In genomic region chr14:101867071-101867733, GRCm38 (mm10) we compare ENCODE assay signal across 12 mouse cellular contexts.
A peak's percentile ranks its signal among the peaks of the same experiment; 100 is the strongest.
DNase-seq lines count a peak whose midpoint lies in the region; TF ChIP-seq lines count a peak whose summit lies in the region.
"Had no signal": no experiment of that assay in that cellular context is flagged by ENCODE, and none has a peak within 500 bp of the region (broad histone marks: within the 10 kb centered on the region; RNA-seq: fewer than 3 reads in every experiment).

No protein-coding gene starts in this region.

- intact Hi-C loops in heart, adult 2 months (cut with DNase I): loop anchor here (2.0 to 5.0 kb wide), 2 partner anchors 20 to 140 kb away; partner anchors contain the start of genes Gm9922 and Lmo7
- intact Hi-C loops in left cerebral cortex, postnatal 4 days (cut with DNase I): no loop called here

- H3K4me3 ChIP-seq in heart, adult 2 months: no peak overlapping the region
- no peak overlapping the region for H3K4me3 ChIP-seq in myocyte
- no peak overlapping the region for H3K4me3 ChIP-seq in lung, adult 2 months (replicated peaks; ENCODE audit: extremely low read depth, low read depth, low read length)
- H3K4me3 ChIP-seq: embryonic facial prominence, embryonic 12.5 days; hindbrain, embryonic 13.5 days had no signal

- peak overlapping the region; percentile 49 for H3K4me2 ChIP-seq in myocyte (ENCODE audit: low read depth)
- H3K4me2 ChIP-seq: embryonic facial prominence, embryonic 12.5 days; hindbrain, embryonic 13.5 days had no signal

- peaks cover 21% of the 10 kb centered on the region for H3K4me1 ChIP-seq in heart, adult 2 months (ENCODE audit: control insufficient read depth, insufficient read depth, low read length)
- peaks cover 23% of the 10 kb centered on the region for H3K4me1 ChIP-seq in lung, adult 2 months (ENCODE audit: control insufficient read depth, insufficient read depth, low read length)
- H3K4me1 ChIP-seq: hindbrain, embryonic 13.5 days had no signal

- no peak for TF ChIP-seq CTCF in heart, adult 2 months (IDR thresholded peaks at IDR 0.05)
- no peak for TF ChIP-seq CTCF in lung, adult 2 months (IDR thresholded peaks at IDR 0.05; ENCODE audit: insufficient read depth, low read length)

- H3K27me3 ChIP-seq in heart, adult 2 months (ENCODE audit: control insufficient read depth, insufficient read depth, low read length): no peaks in the 10 kb centered on the region
- no peaks in the 10 kb centered on the region for H3K27me3 ChIP-seq in myocyte (ENCODE audit: control insufficient read depth, insufficient read depth, insufficient read length)
- H3K27me3 ChIP-seq: embryonic facial prominence, embryonic 12.5 days; hindbrain, embryonic 13.5 days had no signal

- H3K9ac ChIP-seq in heart, adult 2 months (ENCODE audit: low read depth, low read length): no peak overlapping the region
- H3K9ac ChIP-seq: embryonic facial prominence, embryonic 12.5 days; hindbrain, embryonic 13.5 days had no signal

- WGBS in heart, adult 2 months: 39% methylated on average over 10 of the region's 10 CpGs
- WGBS in lung, adult 2 months: 65% methylated on average over 10 of the region's 10 CpGs

- H3K79me2 ChIP-seq in heart, adult 2 months (replicated peaks; ENCODE audit: control insufficient read depth, insufficient read depth, low read length): no peaks in the 10 kb centered on the region; the same call in 1 of the 2 replicates
- H3K79me2 ChIP-seq in myocyte (ENCODE audit: control insufficient read depth, insufficient read depth): peaks cover 19% of the 10 kb centered on the region

- TF ChIP-seq POLR2A in heart, adult 2 months (IDR thresholded peaks at IDR 0.05; ENCODE audit: insufficient read depth, low read depth, low read length): peak; percentile 40; the same call in 1 of the 2 replicates
- TF ChIP-seq POLR2A in myocyte (IDR thresholded peaks at IDR 0.05; ENCODE audit: insufficient read length, low read depth): no peak
- no peak for TF ChIP-seq POLR2A in lung, adult 2 months (IDR thresholded peaks at IDR 0.05; ENCODE audit: borderline replicate concordance, extremely low read depth, low read depth, low read length)

- H3ac ChIP-seq in myocyte (ENCODE audit: control insufficient read depth, insufficient read length): no peak overlapping the region

- no peak for TF ChIP-seq EP300 in heart, adult 2 months (IDR thresholded peaks at IDR 0.05; ENCODE audit: insufficient read depth, low read depth, low read length)

- H3K36me3 ChIP-seq in heart, adult 2 months (ENCODE audit: control insufficient read depth, insufficient read depth, low read length): peaks cover 47% of the 10 kb centered on the region
- no peaks in the 10 kb centered on the region for H3K36me3 ChIP-seq in myocyte (ENCODE audit: control insufficient read depth, insufficient read depth)
- H3K36me3 ChIP-seq: embryonic facial prominence, embryonic 12.5 days; hindbrain, embryonic 13.5 days had no signal

- H3K27ac ChIP-seq in heart, adult 2 months: peak overlapping the region; percentile 84
- H3K27ac ChIP-seq: embryonic facial prominence, embryonic 12.5 days; hindbrain, embryonic 13.5 days had no signal

- DNase-seq in heart, adult 2 months: no peak
- no peak for DNase-seq in heart, adult 18-20 months
- DNase-seq in left cerebral cortex, adult 18-20 months (ENCODE audit: low spot score in 2 of 2): peak; percentile 33 to 59
- no peak for DNase-seq in left cerebral cortex, postnatal 4 days
- DNase-seq in frontal cortex, postnatal 36 days (ENCODE audit: low spot score in 2 of 2): peak; percentile 38 to 58
- DNase-seq in lung, adult 2 months: no peak
- DNase-seq in embryo, embryonic 10 days (ENCODE audit: low spot score): no peak
- DNase-seq: cerebellum, postnatal 10 days; kidney, adult 11 months had no signal

TF ChIP-seq in myocyte, 11 proteins besides CTCF, POLR2A, EP300 and RAD21:
- no peak for TF ChIP-seq MYOD1 (IDR thresholded peaks at IDR 0.05; ENCODE audit: control insufficient read depth in 1 of 3, insufficient read length in 2 of 3, low read depth in 2 of 3)
- no peak for TF ChIP-seq USF1 (IDR thresholded peaks at IDR 0.05; ENCODE audit: low read depth)
- no peak for TF ChIP-seq MAX (IDR thresholded peaks at IDR 0.05; ENCODE audit: low read depth)
- TF ChIP-seq MYOG (IDR thresholded peaks at IDR 0.05; ENCODE audit: control insufficient read depth in 1 of 3, insufficient read depth in 1 of 3, insufficient read length in 2 of 3, low read depth in 2 of 3): no peak
- TF ChIP-seq TCF3 (IDR thresholded peaks at IDR 0.05; ENCODE audit: insufficient read length, low read depth): no peak
- TF ChIP-seq E2F4 (IDR thresholded peaks at IDR 0.05; ENCODE audit: insufficient read depth): no peak
- TF ChIP-seq REST (IDR thresholded peaks at IDR 0.05; ENCODE audit: insufficient read depth, insufficient read length): no peak
- no peak for TF ChIP-seq SRF (IDR thresholded peaks at IDR 0.05; ENCODE audit: control insufficient read depth, insufficient read length, low read depth)
- TF ChIP-seq TCF12 (IDR thresholded peaks at IDR 0.05; ENCODE audit: insufficient read depth, poor library complexity, severe bottlenecking): no peak
- TF ChIP-seq CEBPB (IDR thresholded peaks at IDR 0.05; ENCODE audit: insufficient read depth, poor library complexity, severe bottlenecking): no peak
- no peak for TF ChIP-seq POLR2AphosphoS2 (IDR thresholded peaks at IDR 0.05; ENCODE audit: insufficient read length, low read depth)
TF ChIP-seq in myocyte: peak in this region for 0.

Comparison
In these comparisons a context has a peak if more than half of its experiments do, and no peak if none do; other contexts are left out.
1. DNase-seq: peak in left cerebral cortex, adult 18-20 months (2 of 2) and frontal cortex, postnatal 36 days (2 of 2); none in heart, adult 2 months (0 of 2), heart, adult 18-20 months (0 of 2), left cerebral cortex, postnatal 4 days (single experiment), lung, adult 2 months (single experiment) and embryo, embryonic 10 days (single experiment).